Mouse (Mus musculus): Measurements from ENCODE around the gene Ulk1.

DNA sequence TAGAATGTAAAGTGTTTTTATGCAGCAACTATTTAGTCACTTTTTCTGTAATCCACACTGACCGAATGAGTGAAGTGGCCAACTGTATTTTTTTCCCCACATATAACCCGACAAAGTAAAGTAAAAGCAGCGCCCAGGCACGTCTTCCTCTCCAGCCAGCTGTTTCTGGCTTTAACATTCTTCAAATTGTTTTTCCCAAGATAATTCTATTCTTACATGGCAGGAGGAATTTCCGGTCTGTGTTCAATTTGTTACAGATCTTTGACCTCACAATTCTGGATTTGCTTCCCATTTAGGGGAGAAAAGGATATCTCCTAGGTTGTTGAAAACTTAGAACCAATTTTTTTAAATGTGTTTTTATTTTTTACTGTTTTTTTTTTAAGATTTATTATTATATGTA is 47.2 kb upstream of the Ulk1 start:
- TF ChIP-seq CTCF (IDR thresholded peaks at IDR 0.05; ENCODE audit: control insufficient read depth, insufficient read depth, insufficient read length): no peak
- TF ChIP-seq USF1 (IDR thresholded peaks at IDR 0.05; ENCODE audit: low read depth): no peak
- TF ChIP-seq MAX (IDR thresholded peaks at IDR 0.05): no peak
